15 mouse cellular contexts compared by ENCODE assay signal in genomic region chrX:52017660-52018059, GRCm38 (mm10). TPM values are rescaled to one million over a fixed set of nuclear protein-coding genes. Genes with fewer than 3 reads are reported as not detected.
DNase-seq lines count a peak whose midpoint lies in the region; ATAC-seq and TF ChIP-seq lines count a peak whose summit lies in the region.
"Had no signal": no experiment of that assay in that cellular context is flagged by ENCODE, and none has a peak within 500 bp of the region (broad histone marks: within the 10 kb centered on the region; RNA-seq: fewer than 3 reads in every experiment).

No protein-coding gene starts in this region.

- H3K4me1 ChIP-seq in heart, embryonic 10.5 days, result peaks cover 4% of the 10 kb centered on the region; the same call in 1 of the 2 replicates
- H3K4me1 ChIP-seq in heart, adult 2 months (ENCODE audit: control insufficient read depth, insufficient read depth, low read length), result no peaks in the 10 kb centered on the region
- no peaks in the 10 kb centered on the region for H3K4me1 ChIP-seq in lung, postnatal 0 days (ENCODE audit: insufficient read depth, low read depth, low read length)
- H3K4me1 ChIP-seq in embryonic facial prominence, embryonic 14.5 days (ENCODE audit: control insufficient read depth, insufficient read depth, low read length), result no peaks in the 10 kb centered on the region
- H3K4me1 ChIP-seq: hindbrain, embryonic 12.5 days; megakaryocyte, embryonic 14.5 days; stomach, embryonic 15.5 days had no signal

- H3K27ac ChIP-seq in heart, embryonic 10.5 days, result peak overlapping the region; percentile 44; the same call in 1 of the 2 replicates
- no peak overlapping the region for H3K27ac ChIP-seq in heart, adult 2 months
- no peak overlapping the region for H3K27ac ChIP-seq in lung, postnatal 0 days (ENCODE audit: low read length)
- no peak overlapping the region for H3K27ac ChIP-seq in embryonic facial prominence, embryonic 14.5 days (replicated peaks; ENCODE audit: low read depth, low read length)
- H3K27ac ChIP-seq: hindbrain, embryonic 12.5 days; stomach, embryonic 15.5 days had no signal

- H3K27me3 ChIP-seq in heart, embryonic 10.5 days (ENCODE audit: insufficient read depth, poor library complexity, severe bottlenecking), result no peaks in the 10 kb centered on the region
- H3K27me3 ChIP-seq in heart, adult 2 months (ENCODE audit: control insufficient read depth, insufficient read depth, low read length), result no peaks in the 10 kb centered on the region
- no peaks in the 10 kb centered on the region for H3K27me3 ChIP-seq in lung, postnatal 0 days (replicated peaks; ENCODE audit: insufficient read depth, low read length)
- peaks cover 4% of the 10 kb centered on the region; the same call in 1 of the 2 replicates for H3K27me3 ChIP-seq in embryonic facial prominence, embryonic 14.5 days (replicated peaks; ENCODE audit: control insufficient read depth, insufficient read depth, low read length)
- H3K27me3 ChIP-seq: hindbrain, embryonic 12.5 days; stomach, embryonic 15.5 days had no signal

- H3K4me3 ChIP-seq in heart, embryonic 10.5 days, result no peak overlapping the region
- H3K4me3 ChIP-seq in heart, adult 2 months, result no peak overlapping the region
- no peak overlapping the region for H3K4me3 ChIP-seq in lung, postnatal 0 days (ENCODE audit: low read depth, low read length)
- no peak overlapping the region for H3K4me3 ChIP-seq in embryonic facial prominence, embryonic 14.5 days (ENCODE audit: low read depth, low read length)
- H3K4me3 ChIP-seq: hindbrain, embryonic 12.5 days; megakaryocyte, embryonic 14.5 days; stomach, embryonic 15.5 days had no signal

- no peaks in the 10 kb centered on the region for H3K9me3 ChIP-seq in heart, embryonic 10.5 days
- no peaks in the 10 kb centered on the region for H3K9me3 ChIP-seq in lung, postnatal 0 days (ENCODE audit: low read length)
- no peaks in the 10 kb centered on the region for H3K9me3 ChIP-seq in embryonic facial prominence, embryonic 14.5 days (ENCODE audit: control insufficient read depth, low read length)
- H3K9me3 ChIP-seq: hindbrain, embryonic 12.5 days; megakaryocyte, embryonic 14.5 days; stomach, embryonic 15.5 days had no signal

- intact Hi-C loops in heart, adult 2 months (cut with DNase I), result no loop called here

- TF ChIP-seq EP300 in heart, adult 2 months (IDR thresholded peaks at IDR 0.05; ENCODE audit: insufficient read depth, low read depth, low read length), result no peak
- TF ChIP-seq EP300 in lung, postnatal 0 days (IDR thresholded peaks at IDR 0.05), result no peak

- no peaks in the 10 kb centered on the region for H3K36me3 ChIP-seq in heart, embryonic 10.5 days
- H3K36me3 ChIP-seq in heart, adult 2 months (ENCODE audit: control insufficient read depth, insufficient read depth, low read length), result no peaks in the 10 kb centered on the region
- H3K36me3 ChIP-seq in lung, postnatal 0 days (ENCODE audit: insufficient read depth, low read length), result no peaks in the 10 kb centered on the region
- H3K36me3 ChIP-seq in embryonic facial prominence, embryonic 14.5 days (ENCODE audit: control insufficient read depth, insufficient read depth, low read length), result no peaks in the 10 kb centered on the region
- H3K36me3 ChIP-seq: hindbrain, embryonic 12.5 days; stomach, embryonic 15.5 days had no signal

- WGBS in heart, embryonic 10.5 days, result 65% methylated on average over 9 of the region's 9 CpGs
- WGBS in heart, adult 2 months, result 54% methylated on average over 9 of the region's 9 CpGs
- 44% methylated on average over 5 of the region's 9 CpGs for WGBS in lung, postnatal 0 days
- 60% methylated on average over 9 of the region's 9 CpGs for WGBS in embryonic facial prominence, embryonic 14.5 days

- no peak for TF ChIP-seq POLR2A in heart, adult 2 months (IDR thresholded peaks at IDR 0.05; ENCODE audit: insufficient read depth, low read depth, low read length)

- DNase-seq in heart, embryonic 10.5 days (ENCODE audit: low spot score), result no peak
- DNase-seq in heart, adult 2 months, result no peak
- peak; percentile 31 for DNase-seq in lung, postnatal 14 days
- DNase-seq in lung, postnatal 0 days (ENCODE audit: low spot score), result no peak
- DNase-seq in embryonic facial prominence, embryonic 14.5 days (ENCODE audit: low spot score), result peak; percentile 19
- DNase-seq in retina, embryonic 14.5 days (ENCODE audit: low spot score), result peak; percentile 35
- no peak for DNase-seq in thymus, adult 18-20 months
- DNase-seq: cerebellum, adult 2 months had no signal

- no peak overlapping the region for H3K4me2 ChIP-seq in lung, postnatal 0 days (replicated peaks; ENCODE audit: low read depth, low read length)
- no peak overlapping the region for H3K4me2 ChIP-seq in embryonic facial prominence, embryonic 14.5 days (ENCODE audit: low read depth, low read length)
- H3K4me2 ChIP-seq: hindbrain, embryonic 12.5 days; stomach, embryonic 15.5 days had no signal

- TF ChIP-seq CTCF in heart, adult 2 months (IDR thresholded peaks at IDR 0.05), result no peak
- no peak for TF ChIP-seq CTCF in lung, postnatal 0 days (IDR thresholded peaks at IDR 0.05)

- no peak overlapping the region for H3K9ac ChIP-seq in heart, adult 2 months (ENCODE audit: low read depth, low read length)
- H3K9ac ChIP-seq in lung, postnatal 0 days (replicated peaks; ENCODE audit: low read depth), result no peak overlapping the region
- no peak overlapping the region for H3K9ac ChIP-seq in embryonic facial prominence, embryonic 14.5 days (ENCODE audit: low read depth, low read length)
- H3K9ac ChIP-seq: hindbrain, embryonic 12.5 days; stomach, embryonic 15.5 days had no signal

- no peaks in the 10 kb centered on the region for H3K79me2 ChIP-seq in heart, adult 2 months (replicated peaks; ENCODE audit: control insufficient read depth, insufficient read depth, low read length)

- no peak for ATAC-seq in lung, postnatal 0 days
- ATAC-seq in embryonic facial prominence, embryonic 14.5 days (ENCODE audit: low read depth), result no peak
- ATAC-seq in granulocyte monocyte progenitor cell, adult 5-6 weeks (replicated peaks; ENCODE audit: poor library complexity, severe bottlenecking), result no peak
- ATAC-seq: activated CD4-positive, CD25-positive, alpha-beta regulatory T cell, adult 4 months; forebrain, embryonic 14.5 days had no signal

RNA-seq across cellular contexts. Expression of gene 1700080O16Rik, which starts 45.1 kb away (rescaled TPM):
- not detected in 2 replicates for polyA plus RNA-seq in heart, embryonic 10.5 days (2016; fragmentation: Nextera tagmentation; extraction: Ambion mirVana)
- total RNA-seq in heart, adult 2 months (2021), result not detected
- not detected in 2 replicates for polyA plus RNA-seq in heart, adult 2 months (2012; rRNA removed)
- polyA plus RNA-seq in lung, postnatal 0 days (2015; fragmentation: Nextera tagmentation; extraction: Ambion mirVana), result 0.10 TPM in 1 of 2 replicates, not detected in the other
- not detected in 2 replicates for polyA plus RNA-seq in embryonic facial prominence, embryonic 14.5 days (2014; fragmentation: Nextera tagmentation; extraction: Ambion mirVana)
- total RNA-seq in granulocyte monocyte progenitor cell, adult 5-6 weeks (2014; fragmentation: Nextera tagmentation), result not detected in 2 replicates
- total RNA-seq in granulocyte monocyte progenitor cell, adult 5-6 weeks (2017), result not detected in 2 replicates
- total RNA-seq: left cerebral cortex, postnatal 10 days had no signal
- polyA plus RNA-seq: activated CD4-positive, CD25-positive, alpha-beta regulatory T cell, adult 4 months; cerebellum, adult 2 months; forebrain, embryonic 14.5 days; hindbrain, embryonic 12.5 days; stomach, embryonic 15.5 days had no signal

Comparison
In these comparisons a context has a peak if more than half of its experiments do, and no peak if none do; other contexts are left out.
1. DNase-seq: peak in lung, postnatal 14 days (single experiment), embryonic facial prominence, embryonic 14.5 days (single experiment) and retina, embryonic 14.5 days (single experiment); none in heart, embryonic 10.5 days (single experiment), heart, adult 2 months (0 of 2), lung, postnatal 0 days (single experiment) and thymus, adult 18-20 months (0 of 2).